Mouse (Mus musculus): ENCODE data around the gene Gtf3a. TPM values are rescaled to one million over a fixed set of nuclear protein-coding genes. Genes with fewer than 3 reads are reported as not detected.

Gtf3a gene
- total and polyA plus RNA-seq, 3 experiments = 110 to 133 (median 130) TPM

DNA sequence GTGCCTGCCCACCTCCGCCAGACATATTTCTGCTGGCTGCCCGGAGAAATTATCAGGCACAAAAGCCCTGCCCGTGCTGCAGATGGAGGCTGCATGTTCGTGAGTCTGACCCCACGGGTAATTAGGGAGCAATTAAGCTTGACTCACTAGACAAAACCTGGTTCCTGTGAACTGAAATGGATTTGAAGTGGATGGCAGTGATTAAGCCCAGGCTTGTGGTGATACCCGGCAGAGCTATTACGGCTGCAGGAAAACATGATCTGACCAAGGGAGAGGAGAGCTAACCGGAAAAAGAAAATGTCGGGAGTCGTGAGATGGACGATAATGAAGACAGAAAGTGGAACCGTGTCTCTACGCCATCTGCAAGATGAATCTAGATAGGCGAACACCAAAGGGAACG, 5.5 kb upstream of the Gtf3a start:
- no peak for TF ChIP-seq POLR2A (IDR thresholded peaks at IDR 0.05; ENCODE audit: low read depth, low read length)
- TF ChIP-seq ELF1 (IDR thresholded peaks at IDR 0.05; ENCODE audit: low read depth, low read length) = no peak
- no peak for TF ChIP-seq ETS1 (conservative IDR thresholded peaks at IDR 0.05; ENCODE audit: low read depth, low read length)
- no peak for TF ChIP-seq JUN (IDR thresholded peaks at IDR 0.05; ENCODE audit: insufficient read depth, low read depth, low read length)
- no peak for TF ChIP-seq CHD2 (IDR thresholded peaks at IDR 0.05; ENCODE audit: low read length)
- TF ChIP-seq ZC3H11A (IDR thresholded peaks at IDR 0.05; ENCODE audit: low read depth, low read length) = no peak
- no peak for TF ChIP-seq ZKSCAN1 (IDR thresholded peaks at IDR 0.05; ENCODE audit: borderline replicate concordance, low read depth, low read length)
- no peak for TF ChIP-seq RAD21 (IDR thresholded peaks at IDR 0.05; ENCODE audit: low read depth, low read length)
- TF ChIP-seq IRF4 (IDR thresholded peaks at IDR 0.05; ENCODE audit: low read depth, low read length) = no peak
- TF ChIP-seq TBP (conservative IDR thresholded peaks at IDR 0.05; ENCODE audit: low read depth, low read length) = no peak
- no peak for TF ChIP-seq NRF1 (IDR thresholded peaks at IDR 0.05; ENCODE audit: low read depth, low read length)
- no peak for TF ChIP-seq TCF12 (IDR thresholded peaks at IDR 0.05; ENCODE audit: low read depth, low read length)
- no peak for TF ChIP-seq NELFE (IDR thresholded peaks at IDR 0.05; ENCODE audit: low read depth, low read length)
- H3K79me2 ChIP-seq (replicated peaks; ENCODE audit: control insufficient read depth, extremely low read depth, insufficient read depth, poor library complexity, severe bottlenecking) = no peaks in the 10 kb centered on the region
- H3K4me2 ChIP-seq (ENCODE audit: insufficient read depth, low read depth, poor library complexity, severe bottlenecking) = no peak overlapping the region
- peaks cover 10% of the 10 kb centered on the region for H3K9me3 ChIP-seq (replicated peaks; ENCODE audit: low read length)
- peaks cover 0 to 1% of the 10 kb centered on the region in 2 experiments; a peak in 2 of 4 replicates for H3K4me1 ChIP-seq (ENCODE audit: control insufficient read depth in 1 of 2, insufficient read depth in 2 of 2)
- H3K36me3 ChIP-seq (replicated peaks in 1 of 2; ENCODE audit: control insufficient read depth in 1 of 2, insufficient read depth in 1 of 2, low read length in 1 of 2) = no peaks in the 10 kb centered on the region
- dilution Hi-C loops (cut with MboI; ENCODE audit: extremely low pct_ligation_motif_present, extremely low pct_unique_long_range_greater_than_20kb, low sequenced_read_pairs) (no loop called here), in situ Hi-C loops (cut with MboI; ENCODE audit: low pct_ligation_motif_present, low pct_unique_long_range_greater_than_20kb, low sequenced_read_pairs) (loop anchor here (10.0 kb wide), 1 partner anchor 292 kb away; no protein-coding TSS in a partner anchor)
- H3K4me3 ChIP-seq (replicated peaks in 1 of 3; ENCODE audit: low read depth in 2 of 3, low read length in 2 of 3, poor library complexity in 1 of 3) = no peak overlapping the region
- no peak overlapping the region for H3K9ac ChIP-seq (ENCODE audit: insufficient read depth, low read depth)
- no peak overlapping the region for H3K27ac ChIP-seq (ENCODE audit: insufficient read depth, low read depth)
- no peaks in the 10 kb centered on the region for H3K27me3 ChIP-seq (replicated peaks)
- DNase-seq (ENCODE audit: extremely low read depth) = no peak

DNA sequence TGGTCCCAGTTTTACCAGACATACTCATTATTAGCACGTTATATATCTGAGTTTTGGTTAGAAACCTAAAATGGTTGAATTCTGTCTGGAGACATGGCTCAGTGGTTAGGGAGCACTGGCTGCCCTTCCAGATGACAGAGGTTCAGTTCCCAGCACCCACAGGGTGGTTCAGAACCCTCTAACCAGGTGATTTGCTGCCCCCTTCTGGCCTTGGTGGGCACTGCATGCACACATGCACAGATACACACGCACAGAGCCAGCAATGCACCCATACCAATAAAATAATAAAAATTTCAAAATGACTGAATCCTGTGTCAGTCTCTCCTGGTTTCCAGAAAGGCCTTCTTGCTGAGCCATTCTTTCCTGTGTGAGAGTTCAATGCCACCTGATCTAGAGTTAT, 3.9 kb upstream of the Gtf3a start:
- Histone ChIP-seq H3K79me2 (replicated peaks; ENCODE audit: control insufficient read depth, extremely low read depth, insufficient read depth, poor library complexity, severe bottlenecking) (peaks cover 10% of the 10 kb centered on the region), H3K36me3 (replicated peaks in 1 of 2; ENCODE audit: control insufficient read depth in 1 of 2, insufficient read depth in 1 of 2, low read length in 1 of 2) (no peaks in the 10 kb centered on the region), H3K4me2 (ENCODE audit: insufficient read depth, low read depth, poor library complexity, severe bottlenecking) (no peak overlapping the region), H3K9ac (ENCODE audit: insufficient read depth, low read depth) (no peak overlapping the region), H3K27me3 (replicated peaks) (no peaks in the 10 kb centered on the region), H3K4me1 (ENCODE audit: control insufficient read depth in 1 of 2, insufficient read depth in 2 of 2) (peaks cover 0 to 5% of the 10 kb centered on the region in 2 experiments; a peak in 2 of 4 replicates), H3K4me3 (replicated peaks in 1 of 3; ENCODE audit: low read depth in 2 of 3, low read length in 2 of 3, poor library complexity in 1 of 3) (no peak overlapping the region), H3K9me3 (replicated peaks; ENCODE audit: low read length) (peaks cover 6% of the 10 kb centered on the region), H3K27ac (ENCODE audit: insufficient read depth, low read depth) (no peak overlapping the region)
- in situ Hi-C loops (cut with MboI; ENCODE audit: low pct_ligation_motif_present, low pct_unique_long_range_greater_than_20kb, low sequenced_read_pairs) = loop anchor here (10.0 kb wide), 1 partner anchor 290 kb away; no protein-coding TSS in a partner anchor
- dilution Hi-C loops (cut with MboI; ENCODE audit: extremely low pct_ligation_motif_present, extremely low pct_unique_long_range_greater_than_20kb, low sequenced_read_pairs) = no loop called here
- TF ChIP-seq CTCF (conservative IDR thresholded peaks at IDR 0.05 in 1 of 2, IDR thresholded peaks at IDR 0.05 in 1 of 2; ENCODE audit: low read depth in 2 of 2, low read length in 2 of 2) (peak; percentile 11 to 32; a peak in 2 of 4 replicates), MAFK (IDR thresholded peaks at IDR 0.05; ENCODE audit: insufficient replicate concordance, low read length) (no peak), SMC3 (IDR thresholded peaks at IDR 0.05; ENCODE audit: low read depth, low read length) (no peak)
- DNase-seq (ENCODE audit: extremely low read depth) = no peak
